Mouse (Mus musculus): Measurements from ENCODE around the gene Sumo2. TPM values are rescaled to one million over a fixed set of nuclear protein-coding genes. Genes with fewer than 3 reads are reported as not detected.
"Not testable (repeated sequence)": the region's sequence is repeated elsewhere in the genome, so short reads cannot be mapped to it uniquely, and the experiment has no call there.

The Sumo2 gene
- polyA plus RNA-seq, 1 experiment = 85.2 TPM

DNA sequence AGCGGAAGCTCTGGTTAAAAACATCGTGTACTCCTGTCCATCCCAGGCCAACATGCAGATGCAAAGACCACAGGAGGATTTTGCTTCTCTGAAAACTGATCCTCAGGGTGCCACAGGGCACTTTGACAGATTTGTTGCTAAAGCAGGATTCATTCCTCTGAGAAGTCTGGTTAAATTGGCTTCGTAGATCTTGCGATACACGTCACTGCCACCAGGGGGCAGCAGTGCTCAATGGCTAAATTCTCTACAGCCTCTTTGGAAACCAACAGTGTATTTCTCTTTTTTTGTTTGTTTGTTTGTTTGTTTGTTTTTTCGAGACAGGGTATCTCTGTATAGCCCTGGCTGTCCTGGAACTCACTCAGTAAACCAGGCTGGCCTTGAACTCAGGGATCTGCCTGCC lies 52.4 kb downstream of the Sumo2 start:
- no peaks in the 10 kb centered on the region for H3K36me3 ChIP-seq (ENCODE audit: control insufficient read depth, insufficient read depth, low read length)
- DNase-seq = peak; percentile 75
- H3K4me1 ChIP-seq (ENCODE audit: control insufficient read depth, insufficient read depth, low read length) = no peaks in the 10 kb centered on the region
- no peak overlapping the region for H3K4me3 ChIP-seq (ENCODE audit: insufficient read depth, low read depth, low read length)
- H3K27ac ChIP-seq (ENCODE audit: insufficient read depth, low read depth, low read length) = no peak overlapping the region
- TF ChIP-seq POLR2A (IDR thresholded peaks at IDR 0.05; ENCODE audit: low read depth, low read length) (no peak), CTCF (conservative IDR thresholded peaks at IDR 0.05; ENCODE audit: insufficient read depth, insufficient read length, low read depth, low read length) (peak; percentile 88)
- no peaks in the 10 kb centered on the region for H3K27me3 ChIP-seq (replicated peaks; ENCODE audit: control insufficient read depth, insufficient read depth, low read length)
- 18% methylated on average over 6 of the region's 6 CpGs for WGBS

DNA sequence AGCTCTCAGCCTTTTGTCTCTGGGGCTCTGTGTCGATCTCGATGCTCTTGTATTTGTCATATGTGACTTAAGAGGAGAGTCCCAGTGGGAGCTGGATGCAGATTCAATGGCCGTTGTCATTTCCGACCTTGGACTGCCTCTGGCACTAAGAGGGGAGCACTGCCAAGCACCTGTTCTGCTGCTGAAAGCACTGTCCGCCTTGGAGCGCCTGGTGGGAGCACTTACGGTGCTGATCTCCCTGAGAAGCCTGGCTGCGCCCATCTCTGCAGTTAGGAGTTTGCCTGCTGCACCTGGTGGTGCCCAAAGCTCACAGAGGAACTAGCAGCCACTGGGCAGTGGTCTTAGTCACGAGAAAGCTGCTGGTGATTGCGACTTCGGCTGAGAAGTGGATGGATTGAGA lies 52.8 kb downstream of the Sumo2 start:
- no peak for DNase-seq
- TF ChIP-seq POLR2A (IDR thresholded peaks at IDR 0.05; ENCODE audit: low read depth, low read length) = no peak
- TF ChIP-seq CTCF (conservative IDR thresholded peaks at IDR 0.05; ENCODE audit: insufficient read depth, insufficient read length, low read depth, low read length) = no peak
- 72% methylated on average over 11 of the region's 11 CpGs for WGBS
- Histone ChIP-seq H3K27ac (ENCODE audit: insufficient read depth, low read depth, low read length) (no peak overlapping the region), H3K36me3 (ENCODE audit: control insufficient read depth, insufficient read depth, low read length) (no peaks in the 10 kb centered on the region), H3K4me3 (ENCODE audit: insufficient read depth, low read depth, low read length) (no peak overlapping the region), H3K27me3 (replicated peaks; ENCODE audit: control insufficient read depth, insufficient read depth, low read length) (no peaks in the 10 kb centered on the region), H3K4me1 (ENCODE audit: control insufficient read depth, insufficient read depth, low read length) (no peaks in the 10 kb centered on the region)

DNA sequence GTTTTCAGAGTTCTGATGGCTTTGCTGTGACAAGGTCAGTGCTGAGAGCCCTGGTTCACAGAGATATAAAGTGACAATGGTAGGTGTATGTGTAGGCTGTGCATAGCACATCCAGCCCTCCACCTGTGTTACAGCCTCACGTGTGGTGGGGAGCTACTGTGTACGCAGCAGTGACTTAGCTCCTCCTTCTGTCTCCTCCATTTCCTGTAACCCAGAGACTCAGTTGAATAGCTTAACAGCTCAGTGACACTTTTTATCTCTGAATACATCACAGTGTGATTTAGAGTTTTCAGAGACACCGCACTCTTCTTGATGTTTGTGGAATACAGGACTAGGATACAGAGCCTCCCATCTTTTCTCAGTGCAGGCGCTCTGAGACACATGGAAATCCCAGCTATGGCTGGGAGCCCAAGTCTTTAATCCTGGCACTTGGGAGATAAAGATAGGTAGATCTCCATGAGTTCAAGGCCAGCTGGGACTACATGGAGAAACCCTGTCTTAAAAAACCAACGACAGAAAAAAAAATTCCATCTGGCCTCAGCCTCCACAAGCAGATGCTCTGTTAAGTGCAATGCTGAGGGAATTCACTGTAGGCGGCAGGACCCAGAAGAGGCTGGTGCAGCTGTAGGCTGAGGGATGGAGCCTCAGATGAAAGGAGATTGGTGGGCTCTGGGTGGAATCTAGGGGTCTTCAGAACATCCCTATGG lies 54.4 kb downstream of the Sumo2 start:
- H3K4me3 ChIP-seq (ENCODE audit: insufficient read depth, low read depth, low read length) = no peak overlapping the region
- H3K27me3 ChIP-seq (replicated peaks; ENCODE audit: control insufficient read depth, insufficient read depth, low read length) = no peaks in the 10 kb centered on the region
- TF ChIP-seq POLR2A (IDR thresholded peaks at IDR 0.05; ENCODE audit: low read depth, low read length) = no peak
- no peak for TF ChIP-seq CTCF (conservative IDR thresholded peaks at IDR 0.05; ENCODE audit: insufficient read depth, insufficient read length, low read depth, low read length)
- H3K27ac ChIP-seq (ENCODE audit: insufficient read depth, low read depth, low read length) = no peak overlapping the region
- no peak for DNase-seq
- H3K4me1 ChIP-seq (ENCODE audit: control insufficient read depth, insufficient read depth, low read length) = no peaks in the 10 kb centered on the region
- WGBS = 82% methylated on average over 6 of the region's 6 CpGs
- H3K36me3 ChIP-seq (ENCODE audit: control insufficient read depth, insufficient read depth, low read length) = no peaks in the 10 kb centered on the region

DNA sequence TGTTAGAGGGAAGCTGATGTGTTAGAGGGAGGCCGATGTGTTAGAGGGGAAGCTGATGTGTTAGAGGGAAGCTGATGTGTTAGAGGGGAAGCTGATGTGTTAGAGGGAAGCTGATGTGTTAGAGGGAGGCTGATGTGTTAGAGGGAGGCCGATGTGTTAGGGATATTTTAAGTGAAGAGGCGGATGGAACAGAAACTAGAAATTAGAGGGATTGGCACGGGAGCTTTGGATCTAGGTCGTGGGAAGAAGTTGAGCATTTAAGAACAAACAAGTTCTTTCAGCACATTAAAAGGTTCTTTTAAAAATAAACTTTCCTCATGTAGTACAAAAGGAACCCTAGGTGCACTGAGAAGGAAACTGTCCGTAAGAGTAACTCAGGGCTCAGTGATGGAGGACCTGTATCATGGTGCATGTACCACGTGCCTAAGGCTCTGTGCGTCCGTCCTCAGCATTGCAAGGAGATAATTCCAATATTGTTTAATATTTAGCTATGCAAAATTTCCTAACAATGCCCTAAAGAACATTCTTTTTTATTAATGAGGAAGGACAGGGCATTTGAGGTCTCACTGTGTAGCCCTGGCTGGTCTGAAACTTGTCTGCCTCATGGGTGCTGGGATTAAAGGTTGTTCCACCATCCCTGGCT lies 57.7 kb downstream of the Sumo2 start:
- H3K4me1 ChIP-seq (ENCODE audit: control insufficient read depth, insufficient read depth, low read length) = peaks cover 11% of the 10 kb centered on the region
- TF ChIP-seq CTCF (conservative IDR thresholded peaks at IDR 0.05; ENCODE audit: insufficient read depth, insufficient read length, low read depth, low read length) (no peak), POLR2A (IDR thresholded peaks at IDR 0.05; ENCODE audit: low read depth, low read length) (no peak)
- no peak for DNase-seq
- no peak overlapping the region for H3K4me3 ChIP-seq (ENCODE audit: insufficient read depth, low read depth, low read length)
- WGBS = 83% methylated on average over 9 of the region's 9 CpGs
- H3K36me3 ChIP-seq (ENCODE audit: control insufficient read depth, insufficient read depth, low read length) = no peaks in the 10 kb centered on the region
- no peaks in the 10 kb centered on the region for H3K27me3 ChIP-seq (replicated peaks; ENCODE audit: control insufficient read depth, insufficient read depth, low read length)
- H3K27ac ChIP-seq (ENCODE audit: insufficient read depth, low read depth, low read length) = no peak overlapping the region

DNA sequence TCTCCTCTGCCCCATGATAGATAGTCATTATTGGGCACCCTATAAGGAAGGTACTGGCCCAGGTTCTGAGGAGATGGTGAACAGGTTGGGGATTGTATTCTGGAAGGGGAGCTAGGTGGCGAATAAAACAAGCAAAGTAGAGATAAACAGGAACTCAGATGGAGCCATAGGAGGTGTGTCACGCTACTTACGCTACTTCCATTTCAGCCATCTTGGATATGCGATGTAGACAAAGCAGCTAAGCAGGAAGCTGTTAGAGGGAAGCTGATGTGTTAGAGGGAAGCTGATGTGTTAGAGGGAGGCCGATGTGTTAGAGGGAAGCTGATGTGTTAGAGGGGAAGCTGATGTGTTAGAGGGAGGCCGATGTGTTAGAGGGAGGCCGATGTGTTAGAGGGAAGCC lies 58.7 kb downstream of the Sumo2 start:
- 82% methylated on average over 7 of the region's 7 CpGs for WGBS
- peaks cover 21% of the 10 kb centered on the region for H3K4me1 ChIP-seq (ENCODE audit: control insufficient read depth, insufficient read depth, low read length)
- not testable (repeated sequence) for DNase-seq; H3K27ac ChIP-seq (ENCODE audit: insufficient read depth, low read depth, low read length); H3K36me3 ChIP-seq (ENCODE audit: control insufficient read depth, insufficient read depth, low read length); H3K27me3 ChIP-seq (replicated peaks; ENCODE audit: control insufficient read depth, insufficient read depth, low read length); H3K4me3 ChIP-seq (ENCODE audit: insufficient read depth, low read depth, low read length)

DNA sequence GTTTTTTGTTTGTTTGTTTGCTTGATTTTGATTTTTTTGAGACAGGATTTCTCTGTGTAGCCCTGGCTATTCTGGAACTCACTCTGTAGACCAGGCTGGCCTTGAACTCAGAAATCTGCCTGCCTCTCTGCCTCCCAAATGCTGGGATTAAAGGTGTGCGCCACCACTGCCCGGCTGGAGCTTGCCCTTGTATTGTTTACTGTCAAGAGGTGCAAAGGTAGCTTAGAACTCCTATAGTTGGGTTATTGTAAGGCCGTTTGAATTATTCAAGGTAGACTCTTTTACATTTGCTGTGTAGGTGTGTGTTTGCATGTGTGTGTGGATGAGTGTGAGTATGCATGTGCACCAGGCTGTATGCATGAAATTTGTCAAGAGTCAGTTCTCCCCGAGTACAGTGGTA lies 59.4 kb downstream of the Sumo2 start:
- H3K27ac ChIP-seq (ENCODE audit: insufficient read depth, low read depth, low read length); H3K27me3 ChIP-seq (replicated peaks; ENCODE audit: control insufficient read depth, insufficient read depth, low read length): not testable (repeated sequence)
- WGBS = 79% methylated on average over 4 of the region's 4 CpGs

DNA sequence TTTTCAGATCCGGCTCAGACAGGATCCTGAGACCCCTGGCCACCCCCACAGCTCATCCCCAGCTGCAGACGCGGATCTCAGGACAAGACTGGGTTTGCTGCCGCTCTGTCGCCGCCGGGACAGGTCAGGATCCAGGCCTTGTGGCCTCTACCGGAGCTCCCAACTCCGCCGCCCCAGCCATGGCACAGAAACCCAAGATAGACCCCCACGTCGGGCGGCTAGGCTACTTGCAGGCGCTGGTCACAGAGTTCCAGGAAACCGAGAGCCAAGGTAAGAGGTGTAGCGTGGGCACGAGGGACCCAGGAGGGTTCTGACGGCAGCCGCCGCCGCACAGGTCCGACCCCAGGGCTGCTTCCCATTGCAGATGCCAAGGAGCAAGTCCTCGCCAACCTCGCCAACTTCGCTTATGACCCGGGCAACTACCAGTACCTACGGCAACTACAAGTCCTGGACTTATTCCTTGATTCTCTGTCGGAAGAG lies 60.3 kb downstream of the Sumo2 start:
- TF ChIP-seq POLR2A (IDR thresholded peaks at IDR 0.05; ENCODE audit: low read depth, low read length) (no peak), CTCF (conservative IDR thresholded peaks at IDR 0.05; ENCODE audit: insufficient read depth, insufficient read length, low read depth, low read length) (no peak)
- no peak overlapping the region for H3K27ac ChIP-seq (ENCODE audit: insufficient read depth, low read depth, low read length)
- no peak for DNase-seq
- H3K27me3 ChIP-seq (replicated peaks; ENCODE audit: control insufficient read depth, insufficient read depth, low read length) = no peaks in the 10 kb centered on the region
- H3K36me3 ChIP-seq (ENCODE audit: control insufficient read depth, insufficient read depth, low read length) = no peaks in the 10 kb centered on the region
- peaks cover 28% of the 10 kb centered on the region for H3K4me1 ChIP-seq (ENCODE audit: control insufficient read depth, insufficient read depth, low read length)
- H3K4me3 ChIP-seq (ENCODE audit: insufficient read depth, low read depth, low read length) = peak overlapping the region; percentile 85
- WGBS = 4% methylated on average over 28 of the region's 28 CpGs

More for the DNA sequence above, 59.4 kb downstream of the Sumo2 start:
- H3K36me3 ChIP-seq (ENCODE audit: control insufficient read depth, insufficient read depth, low read length); DNase-seq; H3K4me3 ChIP-seq (ENCODE audit: insufficient read depth, low read depth, low read length): not testable (repeated sequence)
- peaks cover 28% of the 10 kb centered on the region for H3K4me1 ChIP-seq (ENCODE audit: control insufficient read depth, insufficient read depth, low read length)
